Mouse (Mus musculus): ENCODE results near the gene Dlgap5.

Dlgap5 gene

DNA sequence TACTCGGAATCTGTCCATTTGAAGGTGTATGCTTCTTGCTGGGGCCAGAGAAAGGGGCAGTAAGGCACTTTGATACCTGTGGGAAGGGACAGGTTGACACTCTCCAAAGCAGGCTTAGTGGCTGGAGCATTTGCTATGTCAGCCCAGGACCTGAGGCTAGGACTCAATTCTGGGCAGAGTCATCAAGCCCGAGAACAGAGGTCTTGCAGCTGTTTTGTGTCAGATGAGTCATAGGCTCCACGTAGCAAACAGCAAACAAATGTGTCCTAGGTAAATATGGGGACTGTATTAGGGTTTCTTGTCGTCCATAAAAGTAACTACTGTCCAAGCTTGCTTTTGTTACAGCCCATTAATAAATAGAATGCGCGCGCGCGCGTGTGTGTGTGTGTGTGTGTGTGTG, 65.9 kb downstream of the Dlgap5 start:
- DNase-seq (ENCODE audit: extremely low spot score): no peak

DNA sequence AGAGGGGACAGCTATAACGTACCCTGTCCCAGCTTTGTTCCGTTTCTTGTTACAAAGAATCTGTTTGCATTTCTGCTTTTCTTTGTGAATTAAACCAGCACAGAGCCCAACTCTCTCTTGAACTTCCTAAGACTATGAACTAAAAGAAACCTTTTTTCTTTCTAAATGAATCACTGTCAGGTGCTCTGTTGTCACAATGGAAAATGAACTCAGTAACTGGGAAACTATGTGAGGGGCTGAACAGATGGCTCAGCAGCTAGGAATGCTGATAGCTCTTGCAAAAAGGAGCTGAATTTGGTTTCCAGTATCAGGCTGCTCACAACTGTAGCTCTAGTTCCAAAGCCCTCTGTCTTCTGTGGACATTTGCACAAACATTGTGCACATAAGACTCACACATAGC, 67.2 kb downstream of the Dlgap5 start:
- no peak for DNase-seq (ENCODE audit: extremely low spot score)

DNA sequence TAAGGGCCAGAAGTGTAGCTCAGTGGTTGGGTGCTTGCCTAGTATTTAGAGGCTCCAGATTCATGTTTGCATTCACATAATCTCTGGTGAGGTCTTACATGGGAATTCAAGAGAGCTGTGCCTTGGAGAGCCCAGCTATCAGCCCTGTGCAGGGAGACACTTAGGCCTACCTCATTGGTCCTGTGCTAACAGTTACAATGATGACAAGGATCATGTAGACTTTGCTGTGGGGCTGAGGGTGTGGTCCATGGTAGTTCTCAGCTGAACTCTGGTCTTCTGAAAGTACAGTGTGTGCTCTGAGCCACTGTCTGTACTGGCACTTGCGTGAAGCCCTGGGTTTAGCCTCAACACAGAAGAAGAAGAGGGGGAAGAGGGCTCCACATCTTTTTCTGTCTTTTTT, 71.5 kb downstream of the Dlgap5 start:
- DNase-seq (ENCODE audit: extremely low spot score): no peak

DNA sequence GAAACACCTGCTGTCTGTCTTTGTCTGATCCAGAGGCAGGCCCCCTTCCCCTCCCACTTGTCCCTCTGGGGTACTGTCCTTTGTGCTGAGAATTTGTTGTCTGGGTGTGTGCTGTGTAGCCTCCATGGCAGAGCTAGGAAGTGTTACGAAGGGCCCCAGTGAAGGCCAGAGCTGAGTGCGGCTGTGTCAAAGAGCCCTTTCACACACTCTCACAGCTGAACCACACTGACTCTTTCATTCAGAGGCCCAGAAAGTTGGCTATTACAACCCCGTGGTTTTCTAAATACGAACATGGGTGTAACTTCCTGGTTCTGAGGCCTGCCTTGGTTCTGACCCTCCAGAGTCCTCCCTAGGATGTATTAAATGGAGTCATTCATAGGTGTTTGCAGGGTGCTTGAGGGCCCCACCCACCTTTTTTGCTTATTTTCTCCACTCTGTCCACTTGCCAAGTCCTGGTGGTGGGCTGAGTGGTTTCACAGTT, 76.4 kb downstream of the Dlgap5 start:
- DNase-seq (ENCODE audit: extremely low spot score): no peak

DNA sequence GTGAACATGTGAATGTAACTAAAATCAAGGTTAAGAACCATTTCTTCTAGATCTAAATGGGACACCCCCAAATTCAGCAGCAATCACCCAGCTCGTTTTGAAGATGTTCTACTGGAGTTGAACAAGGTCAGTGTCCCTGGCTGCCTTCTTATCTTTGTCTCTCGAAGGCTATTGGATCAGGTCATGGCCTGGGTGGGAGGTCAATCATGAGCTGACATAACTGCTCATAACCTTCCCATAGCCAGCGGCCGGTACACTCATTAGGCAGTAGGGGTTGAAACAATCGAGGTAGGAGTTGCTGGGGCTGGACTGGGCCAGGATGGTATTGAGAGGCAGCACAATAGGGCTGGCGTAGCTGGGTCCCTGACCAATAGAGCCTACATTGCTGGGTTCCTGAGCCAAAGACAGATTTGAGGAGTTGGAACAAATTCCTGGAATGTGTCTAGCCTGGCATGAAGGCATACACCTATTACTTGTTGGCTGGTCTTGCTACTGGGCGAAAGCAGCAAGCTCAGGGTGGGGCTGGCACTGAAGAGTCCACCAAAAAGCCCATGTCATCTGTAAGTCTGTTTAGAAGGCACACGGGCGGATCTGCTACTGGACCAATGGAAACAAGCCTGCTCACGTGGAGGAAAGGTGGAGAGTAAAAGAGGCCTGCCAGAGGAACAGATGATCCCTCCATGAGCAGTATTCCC, 77.8 kb downstream of the Dlgap5 start:
- DNase-seq (ENCODE audit: extremely low spot score): no peak
